Mouse (Mus musculus) testis, adult 2 months (tissue): ENCODE data around the gene 1810055G02Rik. TPM values are rescaled to one million over a fixed set of nuclear protein-coding genes. Genes with fewer than 3 reads are reported as not detected.

Experiments
- H3K27ac ChIP-seq: fragments of 200-500 bp; 2 replicates; pipeline ENCODE4 v1.5.1; 2012; ENCODE audit warnings: low read depth, low read length; ENCODE audit not compliant: control insufficient read depth, insufficient read depth
- H3K27me3 ChIP-seq: fragments of 200-500 bp; 2 replicates; pipeline ENCODE4 v1.6.1; 2012; ENCODE audit warnings: mild to moderate bottlenecking, low read length, moderate library complexity; ENCODE audit not compliant: control insufficient read depth, insufficient read depth
- H3K36me3 ChIP-seq: fragments of 200-500 bp; 2 replicates; pipeline ENCODE4 v1.6.1; 2012; ENCODE audit warnings: mild to moderate bottlenecking, low read length; ENCODE audit not compliant: control insufficient read depth, insufficient read depth
- H3K4me1 ChIP-seq: fragments of 200-500 bp; 2 replicates; pipeline ENCODE4 v1.6.1; 2012; ENCODE audit warnings: low read length; ENCODE audit not compliant: control insufficient read depth, insufficient read depth
- H3K4me3 ChIP-seq: fragments of 200-500 bp; 2 replicates; pipeline ENCODE4 v1.5.1; 2012; ENCODE audit warnings: low read depth, mild to moderate bottlenecking, low read length, moderate library complexity, mixed read lengths; ENCODE audit not compliant: control insufficient read depth
- CTCF ChIP-seq: fragments of 200-500 bp; IDR thresholded peaks from 2 replicates; pipeline ENCODE4 v1.5.1; 2012; ENCODE audit warnings: low read depth, mild to moderate bottlenecking, inconsistent platforms, low read length, moderate library complexity; ENCODE audit not compliant: control insufficient read depth, insufficient read depth, insufficient replicate concordance
- POLR2A ChIP-seq: fragments of 200-500 bp; IDR thresholded peaks from 2 replicates; pipeline ENCODE4 v1.6.1; 2012; ENCODE audit warnings: low read depth, mild to moderate bottlenecking, inconsistent platforms, low read length, moderate library complexity; ENCODE audit not compliant: control insufficient read depth
- polyA plus RNA-seq: library from polyadenylated mRNA; depleted of rRNA; stranded (reverse); fragments of >200 nt; gene quantifications from 2 replicates; pipeline ENCODE4 v1.2.3, GENCODE M21; 2012; rRNA removed

The 1810055G02Rik gene
- polyA plus RNA-seq: 319 and 328 TPM in 2 replicates

- H3K36me3 ChIP-seq: no peaks in the 10 kb centered on the region
- H3K27ac ChIP-seq: peak within 1 kb of the TSS; percentile 87
- H3K4me1 ChIP-seq: peaks cover 4% of the 10 kb centered on the region; the same call in 1 of the 2 replicates
- no peaks in the 10 kb centered on the region for H3K27me3 ChIP-seq
- TF ChIP-seq CTCF: no peak
- peak; percentile 92 for TF ChIP-seq POLR2A
- H3K4me3 ChIP-seq: peak within 1 kb of the TSS; percentile 87
Measured at GRCm38 (mm10) chr19:3708078-3709012, at the start of gene 1810055G02Rik. Gene 1810055G02Rik, plus strand, starts transcription at chr19:3708293.

- no peaks in the 10 kb centered on the region for H3K36me3 ChIP-seq
- H3K27me3 ChIP-seq: no peaks in the 10 kb centered on the region
- H3K4me1 ChIP-seq: no peaks in the 10 kb centered on the region; the same call in 1 of the 2 replicates
- H3K4me3 ChIP-seq: no peak overlapping the region
- TF ChIP-seq POLR2A: no peak
- TF ChIP-seq CTCF: no peak
- no peak overlapping the region for H3K27ac ChIP-seq
Measured at GRCm38 (mm10) chr19:3665510-3665909, 42.6 kb upstream of the 1810055G02Rik start.

DNA sequence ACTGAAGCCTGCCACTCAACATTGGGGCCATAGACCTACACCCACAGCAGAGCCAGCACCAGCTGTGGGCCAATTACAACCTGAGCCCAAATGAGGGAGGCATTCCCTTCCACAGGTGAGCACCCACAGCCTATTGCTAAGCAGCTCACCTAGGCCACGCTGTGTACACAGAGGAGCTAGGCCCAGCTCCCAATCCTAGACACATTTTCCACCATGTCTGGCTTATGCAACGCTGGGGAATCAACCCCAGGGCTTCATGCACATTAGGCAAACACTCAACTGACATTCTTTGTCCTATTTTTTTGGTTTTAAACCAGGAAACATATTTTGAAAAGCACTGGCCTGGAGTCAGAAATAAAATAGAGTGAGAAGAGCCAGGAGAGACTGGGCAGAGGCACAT lies 41.5 kb upstream of the 1810055G02Rik start:
- H3K4me3 ChIP-seq: no peak overlapping the region
- H3K4me1 ChIP-seq: no peaks in the 10 kb centered on the region; the same call in 1 of the 2 replicates
- no peaks in the 10 kb centered on the region for H3K36me3 ChIP-seq
- no peak overlapping the region for H3K27ac ChIP-seq
- TF ChIP-seq CTCF: no peak
- TF ChIP-seq POLR2A: no peak
- no peaks in the 10 kb centered on the region for H3K27me3 ChIP-seq

GRCm38 (mm10) chr19:3667155-3667895 lies 40.8 kb upstream of the 1810055G02Rik start:
- Histone ChIP-seq H3K4me3 (no peak overlapping the region), H3K4me1 (no peaks in the 10 kb centered on the region; the same call in 1 of the 2 replicates), H3K27ac (no peak overlapping the region), H3K36me3 (no peaks in the 10 kb centered on the region), H3K27me3 (no peaks in the 10 kb centered on the region)
- TF ChIP-seq POLR2A (no peak), CTCF (no peak)

- H3K36me3 ChIP-seq: no peaks in the 10 kb centered on the region
- no peaks in the 10 kb centered on the region for H3K27me3 ChIP-seq
- no peak overlapping the region for H3K4me3 ChIP-seq
- H3K4me1 ChIP-seq: no peaks in the 10 kb centered on the region; the same call in 1 of the 2 replicates
- TF ChIP-seq POLR2A: no peak
- H3K27ac ChIP-seq: no peak overlapping the region
Measured at GRCm38 (mm10) chr19:3667979-3668378, 40.1 kb upstream of the 1810055G02Rik start.

- Histone ChIP-seq H3K27ac (no peak overlapping the region), H3K4me1 (no peaks in the 10 kb centered on the region; the same call in 1 of the 2 replicates), H3K27me3 (no peaks in the 10 kb centered on the region), H3K36me3 (no peaks in the 10 kb centered on the region), H3K4me3 (no peak overlapping the region)
- no peak for TF ChIP-seq POLR2A
- TF ChIP-seq CTCF: no peak
Measured at GRCm38 (mm10) chr19:3668551-3668950, 39.5 kb upstream of the 1810055G02Rik start.

- no peak for TF ChIP-seq POLR2A
- no peak for TF ChIP-seq CTCF
- Histone ChIP-seq H3K4me3 (no peak overlapping the region), H3K27me3 (no peaks in the 10 kb centered on the region), H3K27ac (no peak overlapping the region), H3K36me3 (no peaks in the 10 kb centered on the region), H3K4me1 (no peaks in the 10 kb centered on the region; the same call in 1 of the 2 replicates)
Measured at GRCm38 (mm10) chr19:3669100-3669499, 39.0 kb upstream of the 1810055G02Rik start.
